Mouse (Mus musculus) embryonic facial prominence, embryonic 11.5 days (tissue): ENCODE measurements around the gene Cradd. TPM values are rescaled to one million over a fixed set of nuclear protein-coding genes. Genes with fewer than 3 reads are reported as not detected.

Experiments
- ATAC-seq: fragments of 200-750 bp; cut with Nextera tagmentation; replicated peaks from 2 replicates; pipeline ENCODE4 v1.8.0; 2017; ENCODE audit warnings: low read depth; ENCODE audit not compliant: insufficient number of reproducible peaks, low FRiP score, low TSS enrichment
- DNase-seq: peaks from one replicate; pipeline ENCODE4 v3.0.0-alpha.2; 2015; ENCODE audit warnings: low spot score
- H3K27ac ChIP-seq: fragments of 300-500 bp; sonication (generic); replicated peaks from 2 replicates; pipeline ENCODE4 v1.5.1; 2014; ENCODE audit warnings: mild to moderate bottlenecking, low read depth, low read length, control low read depth
- H3K27me3 ChIP-seq: fragments of 300-500 bp; sonication (generic); 2 replicates; pipeline ENCODE4 v1.6.1; 2014; ENCODE audit warnings: mild to moderate bottlenecking, low read length, moderate library complexity, mixed read lengths; ENCODE audit not compliant: control insufficient read depth, insufficient read depth
- H3K36me3 ChIP-seq: fragments of 300-500 bp; sonication (generic); replicated peaks from 2 replicates; pipeline ENCODE4 v1.6.1; 2014; ENCODE audit warnings: low read depth, mild to moderate bottlenecking, low read length, moderate library complexity, mixed read lengths; ENCODE audit not compliant: control insufficient read depth, insufficient read depth
- H3K4me1 ChIP-seq: fragments of 300-500 bp; sonication (generic); 2 replicates; pipeline ENCODE4 v1.6.1; 2014; ENCODE audit warnings: low read length, mixed read lengths; ENCODE audit not compliant: control insufficient read depth, insufficient read depth
- H3K4me2 ChIP-seq: fragments of 300-500 bp; sonication (generic); 2 replicates; pipeline ENCODE4 v1.6.1; 2014; ENCODE audit warnings: low read depth, mild to moderate bottlenecking, control low read depth, low read length, moderate library complexity
- H3K4me3 ChIP-seq: fragments of 300-500 bp; sonication (generic); 2 replicates; pipeline ENCODE4 v1.5.1; 2014; ENCODE audit warnings: low read depth, low read length, control low read depth
- H3K9ac ChIP-seq: fragments of 300-500 bp; sonication (generic); replicated peaks from 2 replicates; pipeline ENCODE4 v1.6.1; 2014; ENCODE audit warnings: mild to moderate bottlenecking, control low read depth, low read length
- H3K9me3 ChIP-seq: fragments of 300-500 bp; sonication (generic); replicated peaks from 2 replicates; pipeline ENCODE4 v1.6.1; 2016; ENCODE audit warnings: mild to moderate bottlenecking, low read length, inconsistent platforms, mixed read lengths; ENCODE audit not compliant: control insufficient read depth
- WGBS: fragments of 180-500 bp; shearing (Covaris S2); extraction: QIAGEN DNeasy Blood & Tissue Kit; methylation state at CpG from one replicate; pipeline ENCODE4 v1.1.7; 2014; 5-methylcytosine and 5-hydroxymethylcytosine counted together
- polyA plus RNA-seq: library from polyadenylated mRNA; unstranded; fragments of >200 nt; fragmentation: Nextera tagmentation; extraction: Ambion mirVana; gene quantifications from 2 replicates; pipeline ENCODE4 v1.2.1, GENCODE M21; 2014

The Cradd gene
- polyA plus RNA-seq, 1 experiment from 2014 or later: 15.3 TPM

- WGBS: 65% methylated on average over 9 of the region's 9 CpGs
- Histone ChIP-seq H3K36me3 (no peaks in the 10 kb centered on the region), H3K4me1 (no peaks in the 10 kb centered on the region; the same call in 1 of the 2 replicates), H3K27me3 (no peaks in the 10 kb centered on the region), H3K4me2 (no peak overlapping the region), H3K27ac (no peak overlapping the region), H3K9ac (no peak overlapping the region), H3K9me3 (no peaks in the 10 kb centered on the region), H3K4me3 (no peak overlapping the region)
- ATAC-seq: no peak
- DNase-seq: no peak
Measured at GRCm38 (mm10) chr10:95213820-95214219, 110.1 kb downstream of the Cradd start.

- H3K27me3 ChIP-seq: no peaks in the 10 kb centered on the region
- WGBS: 88% methylated on average over 8 of the region's 8 CpGs
- H3K36me3 ChIP-seq: no peaks in the 10 kb centered on the region
- no peak for ATAC-seq
- H3K27ac ChIP-seq: no peak overlapping the region
- no peak overlapping the region for H3K4me3 ChIP-seq
- no peak for DNase-seq
- no peaks in the 10 kb centered on the region; the same call in 1 of the 2 replicates for H3K4me1 ChIP-seq
- no peak overlapping the region for H3K9ac ChIP-seq
- H3K4me2 ChIP-seq: no peak overlapping the region
- no peaks in the 10 kb centered on the region for H3K9me3 ChIP-seq
Measured at GRCm38 (mm10) chr10:95213311-95213710, 110.6 kb downstream of the Cradd start.

GRCm38 (mm10) chr10:95211660-95212059 is 112.3 kb downstream of the Cradd start:
- DNase-seq: no peak
- no peaks in the 10 kb centered on the region; the same call in 1 of the 2 replicates for H3K4me1 ChIP-seq
- no peak overlapping the region for H3K9ac ChIP-seq
- no peaks in the 10 kb centered on the region for H3K9me3 ChIP-seq
- H3K27me3 ChIP-seq: no peaks in the 10 kb centered on the region
- no peak for ATAC-seq
- no peak overlapping the region for H3K27ac ChIP-seq
- H3K4me2 ChIP-seq: no peak overlapping the region
- WGBS: 85% methylated on average over 8 of the region's 8 CpGs
- H3K36me3 ChIP-seq: no peaks in the 10 kb centered on the region
- H3K4me3 ChIP-seq: no peak overlapping the region

GRCm38 (mm10) chr10:95210664-95211372 is 113.1 kb downstream of the Cradd start:
- no peak overlapping the region for H3K27ac ChIP-seq
- DNase-seq (no peak), ATAC-seq (no peak)
- no peaks in the 10 kb centered on the region for H3K9me3 ChIP-seq
- no peaks in the 10 kb centered on the region; the same call in 1 of the 2 replicates for H3K4me1 ChIP-seq
- WGBS: 78% methylated on average over 7 of the region's 7 CpGs
- no peaks in the 10 kb centered on the region for H3K27me3 ChIP-seq
- no peaks in the 10 kb centered on the region for H3K36me3 ChIP-seq
- no peak overlapping the region for H3K4me3 ChIP-seq
- no peak overlapping the region for H3K9ac ChIP-seq
- H3K4me2 ChIP-seq: no peak overlapping the region

- H3K4me1 ChIP-seq: no peaks in the 10 kb centered on the region; the same call in 1 of the 2 replicates
Measured at GRCm38 (mm10) chr10:95210167-95210566, 113.8 kb downstream of the Cradd start.

GRCm38 (mm10) chr10:95207423-95207822 is 116.5 kb downstream of the Cradd start:
- Histone ChIP-seq H3K27me3 (no peaks in the 10 kb centered on the region), H3K9me3 (no peaks in the 10 kb centered on the region), H3K9ac (no peak overlapping the region), H3K4me2 (no peak overlapping the region), H3K36me3 (no peaks in the 10 kb centered on the region), H3K27ac (no peak overlapping the region), H3K4me1 (no peaks in the 10 kb centered on the region; the same call in 1 of the 2 replicates), H3K4me3 (no peak overlapping the region)
- 88% methylated on average over 8 of the region's 8 CpGs for WGBS
- ATAC-seq (no peak), DNase-seq (no peak)

More at GRCm38 (mm10) chr10:95210167-95210566, 113.8 kb downstream of the Cradd start:
- H3K27ac ChIP-seq: no peak overlapping the region
- no peaks in the 10 kb centered on the region for H3K27me3 ChIP-seq
- 77% methylated on average over 4 of the region's 4 CpGs for WGBS
- DNase-seq: no peak
- H3K9ac ChIP-seq: no peak overlapping the region
- ATAC-seq: no peak
- no peak overlapping the region for H3K4me3 ChIP-seq
- H3K36me3 ChIP-seq: no peaks in the 10 kb centered on the region
- no peak overlapping the region for H3K4me2 ChIP-seq
- no peaks in the 10 kb centered on the region for H3K9me3 ChIP-seq

GRCm38 (mm10) chr10:95201514-95201913 is 122.4 kb downstream of the Cradd start:
- Histone ChIP-seq H3K9me3 (no peaks in the 10 kb centered on the region), H3K4me3 (no peak overlapping the region), H3K9ac (no peak overlapping the region), H3K4me2 (no peak overlapping the region), H3K27ac (no peak overlapping the region), H3K27me3 (no peaks in the 10 kb centered on the region), H3K4me1 (no peaks in the 10 kb centered on the region), H3K36me3 (no peaks in the 10 kb centered on the region)
- DNase-seq (no peak), ATAC-seq (no peak)
- 87% methylated on average over 8 of the region's 8 CpGs for WGBS

GRCm38 (mm10) chr10:95200323-95200722 is 123.6 kb downstream of the Cradd start:
- WGBS: 41% methylated on average over 7 of the region's 7 CpGs
- Histone ChIP-seq H3K27me3 (no peaks in the 10 kb centered on the region), H3K36me3 (no peaks in the 10 kb centered on the region), H3K4me2 (no peak overlapping the region), H3K9me3 (no peaks in the 10 kb centered on the region), H3K4me1 (no peaks in the 10 kb centered on the region), H3K4me3 (no peak overlapping the region), H3K9ac (no peak overlapping the region), H3K27ac (no peak overlapping the region)
- ATAC-seq (no peak), DNase-seq (no peak)
